Mouse (Mus musculus): ENCODE measurements around the gene Gpr146. TPM values are rescaled to one million over a fixed set of nuclear protein-coding genes. Genes with fewer than 3 reads are reported as not detected.

Gene Gpr146
- polyA plus RNA-seq, 1 experiment from 2014 or later, result 24.1 TPM

DNA sequence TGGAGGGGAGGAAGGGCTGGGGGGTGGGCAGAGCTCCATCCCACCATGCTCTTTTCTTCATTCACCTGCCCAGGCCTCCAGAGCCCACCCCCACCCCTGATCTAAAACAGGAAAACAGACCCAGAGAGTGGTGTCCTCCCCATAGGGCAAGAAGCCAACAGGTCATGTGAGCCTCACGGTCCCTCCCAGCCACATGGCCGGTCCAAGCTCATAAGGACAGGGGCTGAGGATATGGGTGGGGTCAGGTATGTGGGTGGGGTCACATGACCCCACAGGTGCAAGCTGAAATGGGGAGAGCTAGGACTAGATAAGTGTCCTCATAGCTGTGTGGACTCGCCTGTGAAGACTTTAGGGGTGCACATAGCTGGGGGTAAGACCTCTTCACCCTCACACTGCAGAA lies 39.1 kb upstream of the Gpr146 start:
- no peak for ATAC-seq (ENCODE audit: low read depth)
- no peak overlapping the region for H3K4me2 ChIP-seq (ENCODE audit: low read depth, low read length)
- H3K9ac ChIP-seq (ENCODE audit: low read depth, low read length), result no peak overlapping the region
- H3K36me3 ChIP-seq (ENCODE audit: control insufficient read depth, insufficient read depth), result peaks cover 10% of the 10 kb centered on the region
- 76% methylated on average over 3 of the region's 3 CpGs for WGBS (ENCODE audit: insufficient replicate concordance)
- H3K4me3 ChIP-seq (ENCODE audit: low read depth, low read length), result no peak overlapping the region
- no peaks in the 10 kb centered on the region for H3K27me3 ChIP-seq (ENCODE audit: control insufficient read depth, insufficient read depth, low read depth, low read length)
- H3K27ac ChIP-seq (ENCODE audit: low read length), result no peak overlapping the region
- H3K4me1 ChIP-seq (ENCODE audit: control insufficient read depth, low read depth, low read length), result peaks cover under 1% of the 10 kb centered on the region; the same call in 1 of the 2 replicates
- no peaks in the 10 kb centered on the region for H3K9me3 ChIP-seq (replicated peaks; ENCODE audit: control insufficient read depth, low read length)

- ATAC-seq (ENCODE audit: low read depth), result no peak
- Histone ChIP-seq H3K4me1 (ENCODE audit: control insufficient read depth, low read depth, low read length) (peaks cover 5% of the 10 kb centered on the region), H3K36me3 (ENCODE audit: control insufficient read depth, insufficient read depth) (peaks cover 10% of the 10 kb centered on the region), H3K4me2 (ENCODE audit: low read depth, low read length) (no peak overlapping the region), H3K9ac (ENCODE audit: low read depth, low read length) (no peak overlapping the region), H3K27ac (ENCODE audit: low read length) (no peak overlapping the region), H3K9me3 (replicated peaks; ENCODE audit: control insufficient read depth, low read length) (no peaks in the 10 kb centered on the region), H3K27me3 (ENCODE audit: control insufficient read depth, insufficient read depth, low read depth, low read length) (no peaks in the 10 kb centered on the region), H3K4me3 (ENCODE audit: low read depth, low read length) (no peak overlapping the region)
- 76% methylated on average over 11 of the region's 11 CpGs for WGBS (ENCODE audit: insufficient replicate concordance)
Observed at GRCm38 (mm10) chr5:139338891-139339290, 38.6 kb upstream of the Gpr146 start.

DNA sequence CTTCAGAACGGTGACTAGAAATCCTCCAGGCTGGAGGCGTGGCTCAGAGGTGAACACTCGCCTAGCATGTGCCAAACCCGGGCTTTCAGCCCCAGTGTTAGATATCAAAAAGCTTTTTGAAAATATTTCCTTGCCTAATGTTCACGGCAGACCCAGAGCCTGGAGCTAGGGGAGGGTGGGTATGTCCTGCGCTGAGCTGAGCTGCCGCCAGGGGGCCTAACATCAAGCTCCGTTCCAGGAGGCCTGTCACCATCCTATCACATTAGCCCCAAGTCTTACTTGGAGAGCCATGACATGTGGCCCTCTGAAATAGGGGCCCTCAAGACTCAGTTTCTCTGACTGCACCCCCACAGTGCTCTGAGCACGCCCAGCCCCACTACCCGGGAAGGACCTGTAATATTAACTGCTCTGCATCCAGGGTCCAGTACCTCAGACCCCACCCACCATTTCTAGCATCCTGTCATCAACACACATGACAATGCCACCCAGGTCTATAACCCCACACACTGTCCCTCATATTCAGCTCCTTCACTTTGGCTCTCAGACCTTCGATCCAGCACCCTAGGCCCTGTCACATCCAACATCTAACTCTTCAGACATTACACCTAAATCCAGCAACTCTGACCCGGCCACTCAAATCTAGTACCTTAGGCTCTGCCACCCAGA lies 33.3 kb upstream of the Gpr146 start:
- Histone ChIP-seq H3K27me3 (ENCODE audit: control insufficient read depth, insufficient read depth, low read depth, low read length) (no peaks in the 10 kb centered on the region), H3K4me3 (ENCODE audit: low read depth, low read length) (peak overlapping the region; percentile 94), H3K36me3 (ENCODE audit: control insufficient read depth, insufficient read depth) (peaks cover 3% of the 10 kb centered on the region), H3K9ac (ENCODE audit: low read depth, low read length) (peak overlapping the region; percentile 94), H3K4me1 (ENCODE audit: control insufficient read depth, low read depth, low read length) (peaks cover 21% of the 10 kb centered on the region), H3K9me3 (replicated peaks; ENCODE audit: control insufficient read depth, low read length) (no peaks in the 10 kb centered on the region), H3K4me2 (ENCODE audit: low read depth, low read length) (peak overlapping the region; percentile 94), H3K27ac (ENCODE audit: low read length) (peak overlapping the region; percentile 87)
- ATAC-seq (ENCODE audit: low read depth), result peak; percentile 68
- 4% methylated on average over 12 of the region's 12 CpGs for WGBS (ENCODE audit: insufficient replicate concordance)

DNA sequence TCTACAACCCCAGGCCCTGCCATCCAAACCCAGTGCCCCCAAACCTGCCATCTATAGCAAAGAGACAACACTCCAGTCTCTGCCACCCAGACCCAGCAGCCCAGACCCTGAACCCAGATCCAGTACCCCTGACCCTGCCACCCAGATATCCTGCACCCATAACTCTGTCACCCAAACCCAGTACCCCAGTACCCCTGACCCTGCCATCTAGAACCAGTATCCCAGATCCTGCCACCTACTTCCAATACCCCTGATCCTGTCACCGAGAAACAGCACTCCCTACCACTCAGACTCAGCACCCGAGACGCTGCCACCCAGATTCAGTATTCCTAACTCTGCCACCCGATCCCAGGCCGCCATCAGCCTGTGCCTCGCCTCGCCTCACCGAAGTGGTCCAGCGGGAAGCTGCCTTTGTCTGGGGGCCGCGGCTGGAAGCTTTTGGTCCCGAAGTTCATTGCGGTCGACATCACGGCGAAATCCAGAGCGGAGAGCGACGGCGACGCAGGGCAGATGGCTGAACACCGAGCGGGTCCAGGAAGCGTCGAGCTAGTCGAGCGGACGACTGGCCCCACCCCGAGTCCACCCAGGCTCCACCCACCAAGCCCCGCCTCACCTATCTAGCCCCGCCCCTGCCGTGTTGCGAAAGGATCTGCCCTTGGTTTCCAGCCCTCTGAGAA lies 32.7 kb upstream of the Gpr146 start:
- H3K4me2 ChIP-seq (ENCODE audit: low read depth, low read length), result peak overlapping the region; percentile 94
- peak overlapping the region; percentile 87 for H3K27ac ChIP-seq (ENCODE audit: low read length)
- no peaks in the 10 kb centered on the region for H3K27me3 ChIP-seq (ENCODE audit: control insufficient read depth, insufficient read depth, low read depth, low read length)
- peak; percentile 92 for ATAC-seq (ENCODE audit: low read depth)
- peak overlapping the region; percentile 94 for H3K4me3 ChIP-seq (ENCODE audit: low read depth, low read length)
- no peaks in the 10 kb centered on the region for H3K9me3 ChIP-seq (replicated peaks; ENCODE audit: control insufficient read depth, low read length)
- under 1% methylated on average over 33 of the region's 33 CpGs for WGBS (ENCODE audit: insufficient replicate concordance)
- H3K36me3 ChIP-seq (ENCODE audit: control insufficient read depth, insufficient read depth), result peaks cover 3% of the 10 kb centered on the region
- H3K9ac ChIP-seq (ENCODE audit: low read depth, low read length), result peak overlapping the region; percentile 94
- peaks cover 26% of the 10 kb centered on the region for H3K4me1 ChIP-seq (ENCODE audit: control insufficient read depth, low read depth, low read length)

- peak overlapping the region; percentile 58 for H3K9ac ChIP-seq (ENCODE audit: low read depth, low read length)
- H3K27ac ChIP-seq (ENCODE audit: low read length), result peak overlapping the region; percentile 76
- WGBS (ENCODE audit: insufficient replicate concordance), result 12% methylated on average over 5 of the region's 5 CpGs
- peaks cover 31% of the 10 kb centered on the region for H3K4me1 ChIP-seq (ENCODE audit: control insufficient read depth, low read depth, low read length)
- H3K4me3 ChIP-seq (ENCODE audit: low read depth, low read length), result peak overlapping the region; percentile 94
- H3K9me3 ChIP-seq (replicated peaks; ENCODE audit: control insufficient read depth, low read length), result no peaks in the 10 kb centered on the region
- ATAC-seq (ENCODE audit: low read depth), result peak; percentile 4; the same call in 1 of the 2 replicates
- peaks cover 3% of the 10 kb centered on the region for H3K36me3 ChIP-seq (ENCODE audit: control insufficient read depth, insufficient read depth)
- no peaks in the 10 kb centered on the region for H3K27me3 ChIP-seq (ENCODE audit: control insufficient read depth, insufficient read depth, low read depth, low read length)
- H3K4me2 ChIP-seq (ENCODE audit: low read depth, low read length), result peak overlapping the region; percentile 68
Observed at GRCm38 (mm10) chr5:139345364-139345714, 32.2 kb upstream of the Gpr146 start.

GRCm38 (mm10) chr5:139347225-139347624 lies 30.3 kb upstream of the Gpr146 start:
- Histone ChIP-seq H3K4me2 (ENCODE audit: low read depth, low read length) (no peak overlapping the region), H3K4me1 (ENCODE audit: control insufficient read depth, low read depth, low read length) (peaks cover 44% of the 10 kb centered on the region)

GRCm38 (mm10) chr5:139349713-139350112 lies 27.8 kb upstream of the Gpr146 start:
- H3K4me3 ChIP-seq (ENCODE audit: low read depth, low read length), result no peak overlapping the region
- WGBS (ENCODE audit: insufficient replicate concordance), result 37% methylated on average over 6 of the region's 6 CpGs
- peak; percentile 33 for ATAC-seq (ENCODE audit: low read depth)

More at GRCm38 (mm10) chr5:139347225-139347624, 30.3 kb upstream of the Gpr146 start:
- no peak for ATAC-seq (ENCODE audit: low read depth)
- WGBS (ENCODE audit: insufficient replicate concordance), result 50% methylated on average over 1 of the region's 1 CpGs
- Histone ChIP-seq H3K9me3 (replicated peaks; ENCODE audit: control insufficient read depth, low read length) (no peaks in the 10 kb centered on the region), H3K27me3 (ENCODE audit: control insufficient read depth, insufficient read depth, low read depth, low read length) (no peaks in the 10 kb centered on the region), H3K4me3 (ENCODE audit: low read depth, low read length) (no peak overlapping the region), H3K36me3 (ENCODE audit: control insufficient read depth, insufficient read depth) (peaks cover 1% of the 10 kb centered on the region; the same call in 1 of the 2 replicates), H3K27ac (ENCODE audit: low read length) (peak overlapping the region; percentile 18; the same call in 1 of the 2 replicates), H3K9ac (ENCODE audit: low read depth, low read length) (no peak overlapping the region)

DNA sequence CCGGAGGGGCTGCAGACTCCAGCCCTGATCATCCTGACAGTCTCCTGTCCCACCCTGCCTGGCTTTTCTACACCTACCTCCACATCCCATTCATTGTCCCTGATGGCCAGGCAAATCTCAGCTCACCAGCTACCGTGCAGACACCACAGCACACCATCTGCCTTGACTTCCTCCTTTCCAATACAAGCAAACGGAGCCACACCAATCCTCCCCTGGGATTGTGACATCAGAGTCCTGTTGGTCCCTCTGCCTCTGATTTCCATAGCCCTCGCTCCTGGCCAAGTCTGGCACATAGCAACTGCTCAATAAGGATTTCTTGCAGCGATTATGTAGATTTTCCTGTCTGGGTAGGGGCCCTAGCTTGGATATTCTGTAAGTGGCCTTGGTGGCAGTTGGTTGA lies 26.4 kb upstream of the Gpr146 start, which contains the start of gene Cox19:
TSS of gene Cox19 (minus strand) at position 285 of the 400 bp plus-strand sequence.
- Histone ChIP-seq H3K4me2 (ENCODE audit: low read depth, low read length) (no peak within 1 kb of the TSS), H3K9me3 (replicated peaks; ENCODE audit: control insufficient read depth, low read length) (no peaks in the 10 kb centered on the region), H3K4me3 (ENCODE audit: low read depth, low read length) (no peak within 1 kb of the TSS), H3K4me1 (ENCODE audit: control insufficient read depth, low read depth, low read length) (peaks cover 39% of the 10 kb centered on the region), H3K36me3 (ENCODE audit: control insufficient read depth, insufficient read depth) (no peaks in the 10 kb centered on the region), H3K9ac (ENCODE audit: low read depth, low read length) (0 out of 2 replicates have a peak within 1 kb of the TSS, but pooled peaks have one; percentile 16), H3K27ac (ENCODE audit: low read length) (no peak within 1 kb of the TSS), H3K27me3 (ENCODE audit: control insufficient read depth, insufficient read depth, low read depth, low read length) (no peaks in the 10 kb centered on the region)
- no peak for ATAC-seq (ENCODE audit: low read depth)
- WGBS (ENCODE audit: insufficient replicate concordance), result 38% methylated on average over 5 of the region's 5 CpGs

More at GRCm38 (mm10) chr5:139349713-139350112, 27.8 kb upstream of the Gpr146 start:
- H3K9ac ChIP-seq (ENCODE audit: low read depth, low read length), result no peak overlapping the region
- no peak overlapping the region for H3K27ac ChIP-seq (ENCODE audit: low read length)
- H3K36me3 ChIP-seq (ENCODE audit: control insufficient read depth, insufficient read depth), result no peaks in the 10 kb centered on the region
- H3K27me3 ChIP-seq (ENCODE audit: control insufficient read depth, insufficient read depth, low read depth, low read length), result no peaks in the 10 kb centered on the region
- no peaks in the 10 kb centered on the region for H3K9me3 ChIP-seq (replicated peaks; ENCODE audit: control insufficient read depth, low read length)
- no peak overlapping the region for H3K4me2 ChIP-seq (ENCODE audit: low read depth, low read length)
- peaks cover 46% of the 10 kb centered on the region for H3K4me1 ChIP-seq (ENCODE audit: control insufficient read depth, low read depth, low read length)

- Histone ChIP-seq H3K9me3 (replicated peaks; ENCODE audit: control insufficient read depth, low read length) (no peaks in the 10 kb centered on the region), H3K27me3 (ENCODE audit: control insufficient read depth, insufficient read depth, low read depth, low read length) (no peaks in the 10 kb centered on the region), H3K4me1 (ENCODE audit: control insufficient read depth, low read depth, low read length) (peaks cover 39% of the 10 kb centered on the region), H3K9ac (ENCODE audit: low read depth, low read length) (no peak overlapping the region), H3K27ac (ENCODE audit: low read length) (no peak overlapping the region), H3K4me2 (ENCODE audit: low read depth, low read length) (no peak overlapping the region), H3K4me3 (ENCODE audit: low read depth, low read length) (no peak overlapping the region), H3K36me3 (ENCODE audit: control insufficient read depth, insufficient read depth) (no peaks in the 10 kb centered on the region)
- 28% methylated on average over 8 of the region's 8 CpGs for WGBS (ENCODE audit: insufficient replicate concordance)
- no peak for ATAC-seq (ENCODE audit: low read depth)
Observed at GRCm38 (mm10) chr5:139351628-139352027, 25.9 kb upstream of the Gpr146 start.
